Mouse (Mus musculus) MEL-GATA-1-ER (cell line): ENCODE measurements around the gene Gpat3.

Experiments
- DNase-seq: peaks from one replicate; pipeline ENCODE4 v3.0.0-alpha.2; 2012; ENCODE audit warnings: low read depth; ENCODE audit errors: extremely low read depth

Gene Gpat3

GRCm38 (mm10) chr5:100845485-100845847, at the start of gene Gpat3:
Gpat3 (plus strand) TSS chr5:100845713.
- no peak for DNase-seq

- peak; percentile 89 for DNase-seq
These were observed 47.2 kb upstream of the Gpat3 start, which contains the start of the genes Helq and Mrps18c for GRCm38 (mm10) chr5:100798165-100798860. Helq (minus strand) TSS chr5:100798598. Mrps18c (plus strand) TSS chr5:100798627.

GRCm38 (mm10) chr5:100818341-100818740, 27.2 kb upstream of the Gpat3 start:
- no peak for DNase-seq

- peak; percentile 59 for DNase-seq
These were observed 25.7 kb upstream of the Gpat3 start for GRCm38 (mm10) chr5:100819568-100820480.

GRCm38 (mm10) chr5:100820483-100821184, 24.9 kb upstream of the Gpat3 start, which contains the start of gene Abraxas1:
Abraxas1 (minus strand) TSS chr5:100820965.
- DNase-seq: peak; percentile 52

- DNase-seq: peak; percentile 15
These were observed 24.1 kb upstream of the Gpat3 start for GRCm38 (mm10) chr5:100821375-100821774.

- no peak for DNase-seq
These were observed 22.7 kb upstream of the Gpat3 start for GRCm38 (mm10) chr5:100822826-100823225.

- DNase-seq: peak; percentile 11
These were observed 19.5 kb upstream of the Gpat3 start for GRCm38 (mm10) chr5:100825975-100826374.

GRCm38 (mm10) chr5:100826531-100826930, 19.0 kb upstream of the Gpat3 start:
- no peak for DNase-seq

GRCm38 (mm10) chr5:100828701-100829100, 16.8 kb upstream of the Gpat3 start:
- no peak for DNase-seq

- no peak for DNase-seq
These were observed 12.8 kb upstream of the Gpat3 start for GRCm38 (mm10) chr5:100832680-100833079.

GRCm38 (mm10) chr5:100833841-100834240, 11.7 kb upstream of the Gpat3 start:
- DNase-seq: no peak

- no peak for DNase-seq
These were observed 9.5 kb upstream of the Gpat3 start for GRCm38 (mm10) chr5:100835862-100836538.

- no peak for DNase-seq
These were observed 7.6 kb upstream of the Gpat3 start for GRCm38 (mm10) chr5:100837907-100838306.

- peak; percentile 16 for DNase-seq
These were observed 1.0 kb upstream of the Gpat3 start for GRCm38 (mm10) chr5:100844485-100844884.

GRCm38 (mm10) chr5:100845848-100846598, 510 bp downstream of the Gpat3 start:
- DNase-seq: peak; percentile 19

GRCm38 (mm10) chr5:100846599-100846920, 1.0 kb downstream of the Gpat3 start:
- no peak for DNase-seq

- no peak for DNase-seq
These were observed 1.6 kb downstream of the Gpat3 start for GRCm38 (mm10) chr5:100847143-100847542.

GRCm38 (mm10) chr5:100853963-100854362, 8.4 kb downstream of the Gpat3 start:
- no peak for DNase-seq

- no peak for DNase-seq
These were observed 11.0 kb downstream of the Gpat3 start for GRCm38 (mm10) chr5:100856552-100856951.
